In the genomic region with DNA sequence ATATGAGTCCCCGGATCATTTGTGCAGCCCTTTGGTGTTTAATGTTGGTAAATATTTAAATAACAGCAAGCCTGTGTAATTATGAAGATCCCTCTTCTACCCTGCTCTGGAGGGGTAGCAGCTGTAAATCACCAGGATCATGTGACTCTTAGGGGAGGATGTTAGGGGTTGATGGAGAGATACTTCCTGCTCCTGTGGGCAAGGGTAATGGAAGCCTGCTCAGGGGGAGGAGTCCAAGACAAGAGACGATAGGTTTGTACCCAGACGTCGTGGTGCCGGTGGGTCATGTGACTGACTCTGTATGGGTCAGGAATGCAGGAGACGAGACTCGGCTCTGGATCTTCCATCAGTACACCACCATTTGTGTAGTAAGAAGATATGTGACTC, we compare ENCODE assay signal across 13 mouse cellular contexts.
A peak's percentile ranks its signal among the peaks of the same experiment; 100 is the strongest.
DNase-seq lines count a peak whose midpoint lies in the region; ATAC-seq lines count a peak whose summit lies in the region.
"Had no signal": no experiment of that assay in that cellular context is flagged by ENCODE, and none has a peak within 500 bp of the region (broad histone marks: within the 10 kb centered on the region; RNA-seq: fewer than 3 reads in every experiment).

No protein-coding gene starts in this region.

- H3K27ac ChIP-seq in kidney, embryonic 16.5 days (ENCODE audit: low read length): no peak overlapping the region
- H3K27ac ChIP-seq in forebrain, embryonic 14.5 days (ENCODE audit: low read depth, low read length): no peak overlapping the region
- H3K27ac ChIP-seq in neural tube, embryonic 13.5 days (replicated peaks): no peak overlapping the region
- H3K27ac ChIP-seq: layer of hippocampus, adult 2 months; liver, embryonic 13.5 days had no signal

- H3K9me3 ChIP-seq in kidney, embryonic 16.5 days (ENCODE audit: low read length): no peaks in the 10 kb centered on the region
- no peaks in the 10 kb centered on the region for H3K9me3 ChIP-seq in forebrain, embryonic 14.5 days (replicated peaks; ENCODE audit: control insufficient read depth, low read length)
- H3K9me3 ChIP-seq in neural tube, embryonic 13.5 days: 0 out of 2 replicates have a peak, but pooled peaks cover 3% of the 10 kb centered on the region
- H3K9me3 ChIP-seq: liver, embryonic 13.5 days had no signal

- no peak for DNase-seq in kidney, adult 11 months
- DNase-seq in R1 (ENCODE audit: low read depth, low spot score): peak; percentile 74
- no peak for DNase-seq in forebrain, embryonic 14.5 days (ENCODE audit: low spot score)
- DNase-seq in T-cell, adult 2 months (ENCODE audit: low spot score): no peak
- DNase-seq: cerebellum, adult 11 months; liver, embryonic 13.5 days had no signal

- H3K4me2 ChIP-seq in kidney, embryonic 16.5 days (replicated peaks; ENCODE audit: low read depth, low read length): no peak overlapping the region
- no peak overlapping the region for H3K4me2 ChIP-seq in forebrain, embryonic 14.5 days (ENCODE audit: low read length)
- no peak overlapping the region for H3K4me2 ChIP-seq in neural tube, embryonic 13.5 days
- H3K4me2 ChIP-seq: liver, embryonic 13.5 days had no signal

- ATAC-seq in kidney, embryonic 16.5 days (ENCODE audit: low FRiP score, low TSS enrichment): peak; percentile 49; the same call in 1 of the 2 replicates
- peak; percentile 47; the same call in 1 of the 2 replicates for ATAC-seq in forebrain, embryonic 14.5 days
- ATAC-seq in neural tube, embryonic 13.5 days (ENCODE audit: low read depth): peak; percentile 74; the same call in 1 of the 2 replicates
- ATAC-seq in erythroblast, adult 5-6 weeks (replicated peaks; ENCODE audit: low FRiP score, poor library complexity, severe bottlenecking): no peak
- ATAC-seq: inflammation-experienced regulatory T-cells, adult 6 months; lung, postnatal 0 days had no signal

- WGBS in kidney, embryonic 16.5 days: 31% methylated on average over 7 of the region's 7 CpGs
- WGBS in forebrain, embryonic 14.5 days: 62% methylated on average over 7 of the region's 7 CpGs
- WGBS in neural tube, embryonic 13.5 days: 66% methylated on average over 7 of the region's 7 CpGs

- no peaks in the 10 kb centered on the region for H3K36me3 ChIP-seq in kidney, embryonic 16.5 days (ENCODE audit: insufficient read depth, low read length)
- no peaks in the 10 kb centered on the region for H3K36me3 ChIP-seq in forebrain, embryonic 14.5 days (ENCODE audit: control insufficient read depth, insufficient read depth, low read length)
- H3K36me3 ChIP-seq in neural tube, embryonic 13.5 days: no peaks in the 10 kb centered on the region
- H3K36me3 ChIP-seq: liver, embryonic 13.5 days had no signal

- no peak overlapping the region for H3K9ac ChIP-seq in kidney, embryonic 16.5 days (replicated peaks; ENCODE audit: low read length)
- no peak overlapping the region for H3K9ac ChIP-seq in forebrain, embryonic 14.5 days (ENCODE audit: low read length)
- H3K9ac ChIP-seq in neural tube, embryonic 13.5 days: no peak overlapping the region
- H3K9ac ChIP-seq: liver, embryonic 13.5 days had no signal

- no peaks in the 10 kb centered on the region for H3K27me3 ChIP-seq in kidney, embryonic 16.5 days (ENCODE audit: insufficient read depth, low read length)
- H3K27me3 ChIP-seq in forebrain, embryonic 14.5 days (replicated peaks; ENCODE audit: control insufficient read depth, insufficient read depth, low read length): no peaks in the 10 kb centered on the region
- no peaks in the 10 kb centered on the region for H3K27me3 ChIP-seq in neural tube, embryonic 13.5 days
- H3K27me3 ChIP-seq: liver, embryonic 13.5 days had no signal

- H3K4me1 ChIP-seq in kidney, embryonic 16.5 days (ENCODE audit: insufficient read depth, low read length): peaks cover 25% of the 10 kb centered on the region
- peaks cover 18% of the 10 kb centered on the region for H3K4me1 ChIP-seq in forebrain, embryonic 14.5 days (ENCODE audit: control insufficient read depth, insufficient read depth, low read length)
- peaks cover 34% of the 10 kb centered on the region for H3K4me1 ChIP-seq in neural tube, embryonic 13.5 days (replicated peaks)

- no peak overlapping the region for H3K4me3 ChIP-seq in kidney, embryonic 16.5 days (ENCODE audit: low read length)
- no peak overlapping the region for H3K4me3 ChIP-seq in forebrain, embryonic 14.5 days (ENCODE audit: low read depth, low read length)
- H3K4me3 ChIP-seq in neural tube, embryonic 13.5 days: no peak overlapping the region
- H3K4me3 ChIP-seq: erythroblast, embryonic 14.5 days; liver, embryonic 13.5 days had no signal
